Mouse (Mus musculus): ENCODE measurements around the gene Kdelr2. TPM values are rescaled to one million over a fixed set of nuclear protein-coding genes. Genes with fewer than 3 reads are reported as not detected.

The Kdelr2 gene
- 189 and 268 TPM in 2 replicates for polyA plus RNA-seq (2012; rRNA removed)
- polyA plus RNA-seq (2014; fragmentation: Nextera tagmentation; extraction: Ambion mirVana) = 463 and 493 TPM in 2 replicates

GRCm38 (mm10) chr5:143403221-143404147, at the start of gene Kdelr2:
Gene Kdelr2, plus strand, starts transcription at chr5:143403838.
- DNase-seq (ENCODE audit: low spot score) (peak; percentile 93), ATAC-seq (ENCODE audit: low FRiP score, low read depth) (peak; percentile 94)
- Histone ChIP-seq H3K4me2 (replicated peaks; ENCODE audit: low read depth, low read length, severe bottlenecking) (peak within 1 kb of the TSS; percentile 70), H3K9me3 (ENCODE audit: control insufficient read depth, low read length) (no peaks in the 10 kb centered on the region), H3K9ac (ENCODE audit: low read depth, low read length, severe bottlenecking) (peak within 1 kb of the TSS; percentile 97), H3K36me3 (ENCODE audit: control insufficient read depth, insufficient read depth, low read length) (peaks cover 36% of the 10 kb centered on the region), H3K27ac (replicated peaks; ENCODE audit: low read depth, low read length) (peak within 1 kb of the TSS; percentile 93), H3K4me3 (replicated peaks; ENCODE audit: low read length) (peak within 1 kb of the TSS; percentile 78), H3K27me3 (ENCODE audit: control insufficient read depth, insufficient read depth, low read length) (no peaks in the 10 kb centered on the region), H3K4me1 (ENCODE audit: control insufficient read depth, insufficient read depth, low read length) (peaks cover 12% of the 10 kb centered on the region)
- TF ChIP-seq POLR2A (IDR thresholded peaks at IDR 0.05; ENCODE audit: borderline replicate concordance, extremely low read depth, insufficient read depth, insufficient read length) = peak; percentile 82; the same call in 1 of the 2 replicates
- under 1% methylated on average over 51 of the region's 72 CpGs for WGBS

GRCm38 (mm10) chr5:143356017-143356416, 47.6 kb upstream of the Kdelr2 start:
- Histone ChIP-seq H3K4me2 (replicated peaks; ENCODE audit: low read depth, low read length, severe bottlenecking) (no peak overlapping the region), H3K9me3 (ENCODE audit: control insufficient read depth, low read length) (no peaks in the 10 kb centered on the region), H3K4me3 (replicated peaks; ENCODE audit: low read length) (no peak overlapping the region), H3K4me1 (ENCODE audit: control insufficient read depth, insufficient read depth, low read length) (no peaks in the 10 kb centered on the region), H3K27ac (replicated peaks; ENCODE audit: low read depth, low read length) (no peak overlapping the region), H3K27me3 (ENCODE audit: control insufficient read depth, insufficient read depth, low read length) (peaks cover 18% of the 10 kb centered on the region; the same call in 1 of the 2 replicates), H3K9ac (ENCODE audit: low read depth, low read length, severe bottlenecking) (no peak overlapping the region), H3K36me3 (ENCODE audit: control insufficient read depth, insufficient read depth, low read length) (no peaks in the 10 kb centered on the region)
- ATAC-seq (ENCODE audit: low FRiP score, low read depth) = no peak
- WGBS = 37% methylated on average over 5 of the region's 5 CpGs
- no peak for DNase-seq (ENCODE audit: low spot score)
- no peak for TF ChIP-seq POLR2A (IDR thresholded peaks at IDR 0.05; ENCODE audit: borderline replicate concordance, extremely low read depth, insufficient read depth, insufficient read length)

- WGBS = 16% methylated on average over 17 of the region's 17 CpGs
- peak within 1 kb of the TSS; percentile 38 for H3K4me2 ChIP-seq (replicated peaks; ENCODE audit: low read depth, low read length, severe bottlenecking)
- H3K9ac ChIP-seq (ENCODE audit: low read depth, low read length, severe bottlenecking) = peak within 1 kb of the TSS; percentile 36
- no peaks in the 10 kb centered on the region for H3K4me1 ChIP-seq (ENCODE audit: control insufficient read depth, insufficient read depth, low read length)
- no peaks in the 10 kb centered on the region for H3K9me3 ChIP-seq (ENCODE audit: control insufficient read depth, low read length)
- DNase-seq (ENCODE audit: low spot score) (peak; percentile 7), ATAC-seq (ENCODE audit: low FRiP score, low read depth) (no peak)
- no peaks in the 10 kb centered on the region for H3K36me3 ChIP-seq (ENCODE audit: control insufficient read depth, insufficient read depth, low read length)
- peak within 1 kb of the TSS; percentile 25 for H3K4me3 ChIP-seq (replicated peaks; ENCODE audit: low read length)
- no peak for TF ChIP-seq POLR2A (IDR thresholded peaks at IDR 0.05; ENCODE audit: borderline replicate concordance, extremely low read depth, insufficient read depth, insufficient read length)
- H3K27me3 ChIP-seq (ENCODE audit: control insufficient read depth, insufficient read depth, low read length) = peaks cover 18% of the 10 kb centered on the region; the same call in 1 of the 2 replicates
- no peak within 1 kb of the TSS for H3K27ac ChIP-seq (replicated peaks; ENCODE audit: low read depth, low read length)
Observed at GRCm38 (mm10) chr5:143356686-143357388, 46.8 kb upstream of the Kdelr2 start, which contains the start of gene Grid2ip. Gene Grid2ip, plus strand, starts transcription at chr5:143357338.

GRCm38 (mm10) chr5:143357564-143357963, 46.1 kb upstream of the Kdelr2 start:
- H3K27ac ChIP-seq (replicated peaks; ENCODE audit: low read depth, low read length) = no peak overlapping the region
- H3K4me3 ChIP-seq (replicated peaks; ENCODE audit: low read length) = peak overlapping the region; percentile 25
- ATAC-seq (ENCODE audit: low FRiP score, low read depth) = no peak
- no peaks in the 10 kb centered on the region for H3K4me1 ChIP-seq (ENCODE audit: control insufficient read depth, insufficient read depth, low read length)
- H3K36me3 ChIP-seq (ENCODE audit: control insufficient read depth, insufficient read depth, low read length) = no peaks in the 10 kb centered on the region
- 3% methylated on average over 27 of the region's 28 CpGs for WGBS
- H3K9ac ChIP-seq (ENCODE audit: low read depth, low read length, severe bottlenecking) = peak overlapping the region; percentile 36
- TF ChIP-seq POLR2A (IDR thresholded peaks at IDR 0.05; ENCODE audit: borderline replicate concordance, extremely low read depth, insufficient read depth, insufficient read length) = no peak
- H3K27me3 ChIP-seq (ENCODE audit: control insufficient read depth, insufficient read depth, low read length) = peaks cover 18% of the 10 kb centered on the region; the same call in 1 of the 2 replicates
- DNase-seq (ENCODE audit: low spot score) = no peak
- peak overlapping the region; percentile 38 for H3K4me2 ChIP-seq (replicated peaks; ENCODE audit: low read depth, low read length, severe bottlenecking)
- H3K9me3 ChIP-seq (ENCODE audit: control insufficient read depth, low read length) = no peaks in the 10 kb centered on the region

- ATAC-seq (ENCODE audit: low FRiP score, low read depth) = no peak
- H3K4me1 ChIP-seq (ENCODE audit: control insufficient read depth, insufficient read depth, low read length) = peaks cover 7% of the 10 kb centered on the region; the same call in 1 of the 2 replicates
- H3K4me2 ChIP-seq (replicated peaks; ENCODE audit: low read depth, low read length, severe bottlenecking) = no peak overlapping the region
- H3K27me3 ChIP-seq (ENCODE audit: control insufficient read depth, insufficient read depth, low read length) = peaks cover 21% of the 10 kb centered on the region; the same call in 1 of the 2 replicates
- no peak for DNase-seq (ENCODE audit: low spot score)
- no peak overlapping the region for H3K4me3 ChIP-seq (replicated peaks; ENCODE audit: low read length)
- H3K9ac ChIP-seq (ENCODE audit: low read depth, low read length, severe bottlenecking) = no peak overlapping the region
- H3K36me3 ChIP-seq (ENCODE audit: control insufficient read depth, insufficient read depth, low read length) = no peaks in the 10 kb centered on the region
- no peak overlapping the region for H3K27ac ChIP-seq (replicated peaks; ENCODE audit: low read depth, low read length)
- TF ChIP-seq POLR2A (IDR thresholded peaks at IDR 0.05; ENCODE audit: borderline replicate concordance, extremely low read depth, insufficient read depth, insufficient read length) = no peak
- 30% methylated on average over 7 of the region's 7 CpGs for WGBS
- no peaks in the 10 kb centered on the region for H3K9me3 ChIP-seq (ENCODE audit: control insufficient read depth, low read length)
Observed at GRCm38 (mm10) chr5:143359263-143359662, 44.4 kb upstream of the Kdelr2 start.

All from limb, embryonic 14.5 days (tissue).